ENCODE assay signal across 13 mouse cellular contexts in genomic region chr7:98968741-98969395, GRCm38 (mm10).
DNase-seq lines count a peak whose midpoint lies in the region; ATAC-seq lines count a peak whose summit lies in the region.
"Had no signal": no experiment of that assay in that cellular context is flagged by ENCODE, and none has a peak within 500 bp of the region (broad histone marks: within the 10 kb centered on the region; RNA-seq: fewer than 3 reads in every experiment).

No protein-coding gene starts in this region.

- DNase-seq in 3134 (ENCODE audit: extremely low read depth, insufficient read length, low spot score) (peak; percentile 38), 3T3-L1 (ENCODE audit: low read depth, low spot score) (peak; percentile 50)
- peak; percentile 94 for DNase-seq in brain, adult 2 months (ENCODE audit: low read depth, low spot score)
- peak; percentile 66 to 78 for DNase-seq in cerebellum, postnatal 25 days
- no peak for DNase-seq in thymus, postnatal 4 days
- DNase-seq in layer of hippocampus, adult 8-10 months (ENCODE audit: low spot score in 2 of 2): no peak
- DNase-seq: embryo, embryonic 11 days; heart, postnatal 36 days; kidney, adult 2 months; kidney, postnatal 36 days; liver, embryonic 13.5 days had no signal

- no peak for ATAC-seq in monocyte, adult 5-6 weeks (replicated peaks; ENCODE audit: insufficient number of reproducible peaks, low FRiP score, low TSS enrichment, poor library complexity, severe bottlenecking)
- ATAC-seq: lung, postnatal 0 days had no signal

Comparison
In these comparisons a context has a peak if more than half of its experiments do, and no peak if none do; other contexts are left out.
1. DNase-seq: peak in 3134 (single experiment), 3T3-L1 (single experiment), brain, adult 2 months (single experiment) and cerebellum, postnatal 25 days (2 of 2); none in thymus, postnatal 4 days (single experiment) and layer of hippocampus, adult 8-10 months (0 of 2).